Mouse (Mus musculus) small intestine, adult 2 months (tissue): ENCODE data around the gene Ropn1.

Experiments used
- CTCF ChIP-seq: fragments of 200-500 bp; IDR thresholded peaks from 2 replicates; pipeline ENCODE4 v1.5.1; 2012; ENCODE audit warnings: low read depth, mild to moderate bottlenecking, control low read depth, inconsistent platforms, low read length, moderate library complexity, mixed read lengths; ENCODE audit not compliant: insufficient replicate concordance, insufficient read length; ENCODE audit errors: extremely low read depth
- POLR2A ChIP-seq: fragments of 200-500 bp; IDR thresholded peaks from 2 replicates; pipeline ENCODE4 v1.6.1; 2012; ENCODE audit warnings: low read depth, mild to moderate bottlenecking, control low read depth, inconsistent platforms, low read length, moderate library complexity

GRCm38 (mm10) chr16:34725156-34725555, 75.4 kb downstream of the Ropn1 start:
- TF ChIP-seq POLR2A (no peak), CTCF (no peak)
